Mouse (Mus musculus) cerebellum, adult 11 months (tissue): Measurements from ENCODE around the gene Rpl14.
A peak's percentile ranks its signal among the peaks of the same experiment; 100 is the strongest.

Experiments used
- DNase-seq: peaks from one replicate; pipeline ENCODE4 v3.0.0; 2022

Rpl14 gene

GRCm38 (mm10) chr9:120575748-120576661, 4.8 kb downstream of the Rpl14 start:
- DNase-seq: no peak

GRCm38 (mm10) chr9:120576662-120577013, 5.4 kb downstream of the Rpl14 start:
- no peak for DNase-seq

GRCm38 (mm10) chr9:120577133-120577651, 5.9 kb downstream of the Rpl14 start:
- peak; percentile 82 for DNase-seq

GRCm38 (mm10) chr9:120577706-120578405, 6.6 kb downstream of the Rpl14 start:
- no peak for DNase-seq

GRCm38 (mm10) chr9:120578701-120579100, 7.5 kb downstream of the Rpl14 start:
- DNase-seq: no peak

- no peak for DNase-seq
Observed at GRCm38 (mm10) chr9:120579808-120580207, 8.6 kb downstream of the Rpl14 start.

GRCm38 (mm10) chr9:120581941-120582618, 10.8 kb downstream of the Rpl14 start:
- DNase-seq: no peak

GRCm38 (mm10) chr9:120582619-120583308, 11.5 kb downstream of the Rpl14 start:
- peak; percentile 77 for DNase-seq

GRCm38 (mm10) chr9:120583314-120583713, 12.1 kb downstream of the Rpl14 start:
- no peak for DNase-seq

- peak; percentile 54 for DNase-seq
Observed at GRCm38 (mm10) chr9:120586546-120586945, 15.3 kb downstream of the Rpl14 start.

GRCm38 (mm10) chr9:120591490-120591889, 20.2 kb downstream of the Rpl14 start:
- peak; percentile 53 for DNase-seq

- DNase-seq: no peak
Observed at GRCm38 (mm10) chr9:120593383-120594101, 22.3 kb downstream of the Rpl14 start.

- DNase-seq: no peak
Observed at GRCm38 (mm10) chr9:120594839-120595238, 23.6 kb downstream of the Rpl14 start.

GRCm38 (mm10) chr9:120595306-120595705, 24.1 kb downstream of the Rpl14 start:
- no peak for DNase-seq

- DNase-seq: peak; percentile 71
Observed at GRCm38 (mm10) chr9:120601488-120602171, 30.4 kb downstream of the Rpl14 start.

- DNase-seq: peak; percentile 35
Observed at GRCm38 (mm10) chr9:120602172-120602838, 31.1 kb downstream of the Rpl14 start.

- peak; percentile 88 for DNase-seq
Observed at GRCm38 (mm10) chr9:120602839-120603511, 31.7 kb downstream of the Rpl14 start.

- no peak for DNase-seq
Observed at GRCm38 (mm10) chr9:120603512-120603908, 32.3 kb downstream of the Rpl14 start.

- DNase-seq: no peak
Observed at GRCm38 (mm10) chr9:120603956-120604355, 32.7 kb downstream of the Rpl14 start.

- no peak for DNase-seq
Observed at GRCm38 (mm10) chr9:120611055-120611454, 39.8 kb downstream of the Rpl14 start.
